In genomic region chr11:105371818-105372217, GRCm38 (mm10) we compare ENCODE assay signal across 23 mouse cellular contexts.
A peak's percentile ranks its signal among the peaks of the same experiment; 100 is the strongest.
DNase-seq lines count a peak whose midpoint lies in the region; TF ChIP-seq lines count a peak whose summit lies in the region.
"Had no signal": no experiment of that assay in that cellular context is flagged by ENCODE, and none has a peak within 500 bp of the region (broad histone marks: within the 10 kb centered on the region; RNA-seq: fewer than 3 reads in every experiment).

No protein-coding gene starts in this region.

- H3K27ac ChIP-seq in layer of hippocampus, adult 2 months, result no peak overlapping the region
- H3K27ac ChIP-seq: embryonic facial prominence, embryonic 13.5 days; heart, embryonic 15.5 days; limb, embryonic 12.5 days; midbrain, embryonic 12.5 days; neural tube, embryonic 13.5 days; stomach, postnatal 0 days had no signal

- H3K4me3 ChIP-seq in lung, adult 2 months (replicated peaks; ENCODE audit: extremely low read depth, low read depth, low read length), result no peak overlapping the region
- H3K4me3 ChIP-seq in layer of hippocampus, adult 2 months, result no peak overlapping the region
- H3K4me3 ChIP-seq: embryonic facial prominence, embryonic 13.5 days; heart, embryonic 15.5 days; limb, embryonic 12.5 days; midbrain, embryonic 12.5 days; neural tube, embryonic 13.5 days had no signal

- no peak for TF ChIP-seq CTCF in lung, adult 2 months (IDR thresholded peaks at IDR 0.05; ENCODE audit: insufficient read depth, low read length)
- TF ChIP-seq CTCF in layer of hippocampus, adult 2 months (conservative IDR thresholded peaks at IDR 0.05), result no peak

- 64% methylated on average over 9 of the region's 9 CpGs for WGBS in lung, adult 2 months

- no peaks in the 10 kb centered on the region for H3K4me1 ChIP-seq in lung, adult 2 months (ENCODE audit: control insufficient read depth, insufficient read depth, low read length)
- H3K4me1 ChIP-seq: embryonic facial prominence, embryonic 13.5 days; limb, embryonic 12.5 days; midbrain, embryonic 12.5 days had no signal

- no peak for TF ChIP-seq POLR2A in lung, adult 2 months (IDR thresholded peaks at IDR 0.05; ENCODE audit: borderline replicate concordance, extremely low read depth, low read depth, low read length)

- peak; percentile 32 for DNase-seq in lung, postnatal 36 days
- no peak for DNase-seq in lung, adult 2 months
- DNase-seq in kidney, adult 9 months, result peak; percentile 80
- peak; percentile 38 for DNase-seq in kidney, postnatal 10 days
- DNase-seq in urinary bladder, postnatal 14 days (ENCODE audit: low spot score), result no peak
- DNase-seq in cerebellum, adult 11-12 months, result no peak
- DNase-seq in layer of hippocampus, adult 2 months (ENCODE audit: low spot score in 2 of 2), result no peak
- DNase-seq: adrenal gland, postnatal 14 days; cerebellum, adult 11 months; cerebellum, postnatal 10 days; forebrain, postnatal 0 days; gastrocnemius, postnatal 10 days; liver, postnatal 0 days; lung, postnatal 10 days; right cerebral cortex, postnatal 4 days; thymus, adult 18-20 months; thymus, postnatal 25 days had no signal

Comparison
In these comparisons a context has a peak if more than half of its experiments do, and no peak if none do; other contexts are left out.
1. DNase-seq: peak in lung, postnatal 36 days (single experiment), kidney, adult 9 months (single experiment) and kidney, postnatal 10 days (single experiment); none in lung, adult 2 months (single experiment), urinary bladder, postnatal 14 days (single experiment), cerebellum, adult 11-12 months (single experiment) and layer of hippocampus, adult 2 months (0 of 2).